Mouse (Mus musculus): ENCODE results near the gene B230217C12Rik.

B230217C12Rik gene

DNA sequence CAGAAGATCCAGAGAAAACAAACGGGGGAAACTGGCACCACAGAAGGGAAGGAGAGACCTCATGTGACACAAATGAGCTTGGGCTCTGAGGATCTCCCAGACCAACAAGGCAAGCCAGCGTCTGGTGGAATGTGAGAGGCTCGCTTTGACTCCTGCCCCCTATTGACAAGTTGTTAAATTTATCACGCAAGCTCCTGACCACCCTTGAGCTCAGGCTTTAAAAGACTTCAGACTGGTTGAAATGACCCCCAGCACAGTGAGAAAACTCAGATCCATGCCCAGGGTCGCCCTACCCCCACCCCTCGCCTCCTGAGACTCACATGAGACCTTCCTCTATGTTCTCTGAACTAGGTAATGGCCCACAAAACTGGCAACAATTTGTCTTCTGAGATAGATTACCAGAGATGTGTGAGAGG, at the start of gene B230217C12Rik:
B230217C12Rik (plus strand) TSS at position 242 of the 416 bp plus-strand sequence.
- no peak for DNase-seq

DNA sequence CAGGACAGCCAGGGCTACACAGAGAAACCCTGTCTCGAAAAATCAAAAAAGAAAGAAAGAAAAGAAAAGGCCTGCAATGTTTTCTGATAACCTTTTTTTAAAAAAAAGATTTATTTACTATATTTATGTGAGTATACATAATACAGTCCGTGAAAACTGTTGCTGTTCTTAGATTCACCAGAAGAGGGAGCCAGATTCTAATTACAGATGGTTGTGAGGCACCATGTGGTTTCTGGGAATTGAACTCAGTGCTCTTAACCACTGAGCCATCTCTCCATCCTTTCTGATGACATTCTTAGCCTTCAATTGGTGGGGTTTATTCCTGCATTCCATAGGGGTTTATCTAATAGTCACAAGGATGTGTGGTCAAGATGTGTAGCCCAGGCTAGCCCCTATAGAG, 47.4 kb upstream of the B230217C12Rik start:
- DNase-seq: no peak

- DNase-seq: peak; percentile 73
These were observed 43.7 kb upstream of the B230217C12Rik start for GRCm38 (mm10) chr11:97796910-97797309.

- DNase-seq: no peak
These were observed 43.1 kb upstream of the B230217C12Rik start for GRCm38 (mm10) chr11:97797369-97798082.

DNA sequence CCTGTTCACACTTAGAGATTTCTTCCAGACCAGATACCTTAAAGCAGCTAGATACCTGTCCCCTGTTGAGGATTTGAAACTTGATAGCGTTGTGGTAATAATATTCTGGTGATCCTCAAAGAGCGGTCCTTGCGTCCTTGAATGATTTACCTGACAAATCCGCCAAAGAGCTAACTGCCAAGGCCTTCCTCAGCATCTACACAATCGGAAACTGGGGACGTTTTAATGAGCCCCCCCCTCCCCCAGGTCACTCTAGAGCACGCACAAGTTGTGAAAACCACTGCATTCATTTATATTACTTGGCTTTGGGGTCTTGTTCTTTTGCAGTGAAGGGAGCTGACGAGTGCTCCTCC, 42.5 kb upstream of the B230217C12Rik start:
- no peak for DNase-seq

DNA sequence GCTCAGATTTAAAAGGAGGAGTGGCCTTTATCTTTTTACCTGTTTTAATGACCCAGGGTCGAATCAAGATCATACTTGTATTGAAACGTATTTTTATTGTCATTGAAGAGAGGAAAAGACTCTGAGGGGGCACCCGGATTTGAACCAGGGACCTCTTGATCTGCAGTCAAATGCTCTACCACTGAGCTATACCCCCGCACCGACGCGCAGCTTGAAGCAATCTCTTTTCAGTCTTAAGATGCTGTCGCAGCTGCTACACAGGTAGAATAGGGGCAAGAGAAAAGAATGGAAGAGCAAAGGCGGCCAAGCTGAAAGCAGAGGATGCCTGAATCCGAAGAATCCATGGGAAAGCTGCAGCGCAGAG, 41.8 kb upstream of the B230217C12Rik start, which contains the start of gene Lasp1:
Lasp1 (plus strand) TSS at position 219 of the 364 bp plus-strand sequence.
- peak; percentile 91 for DNase-seq

DNA sequence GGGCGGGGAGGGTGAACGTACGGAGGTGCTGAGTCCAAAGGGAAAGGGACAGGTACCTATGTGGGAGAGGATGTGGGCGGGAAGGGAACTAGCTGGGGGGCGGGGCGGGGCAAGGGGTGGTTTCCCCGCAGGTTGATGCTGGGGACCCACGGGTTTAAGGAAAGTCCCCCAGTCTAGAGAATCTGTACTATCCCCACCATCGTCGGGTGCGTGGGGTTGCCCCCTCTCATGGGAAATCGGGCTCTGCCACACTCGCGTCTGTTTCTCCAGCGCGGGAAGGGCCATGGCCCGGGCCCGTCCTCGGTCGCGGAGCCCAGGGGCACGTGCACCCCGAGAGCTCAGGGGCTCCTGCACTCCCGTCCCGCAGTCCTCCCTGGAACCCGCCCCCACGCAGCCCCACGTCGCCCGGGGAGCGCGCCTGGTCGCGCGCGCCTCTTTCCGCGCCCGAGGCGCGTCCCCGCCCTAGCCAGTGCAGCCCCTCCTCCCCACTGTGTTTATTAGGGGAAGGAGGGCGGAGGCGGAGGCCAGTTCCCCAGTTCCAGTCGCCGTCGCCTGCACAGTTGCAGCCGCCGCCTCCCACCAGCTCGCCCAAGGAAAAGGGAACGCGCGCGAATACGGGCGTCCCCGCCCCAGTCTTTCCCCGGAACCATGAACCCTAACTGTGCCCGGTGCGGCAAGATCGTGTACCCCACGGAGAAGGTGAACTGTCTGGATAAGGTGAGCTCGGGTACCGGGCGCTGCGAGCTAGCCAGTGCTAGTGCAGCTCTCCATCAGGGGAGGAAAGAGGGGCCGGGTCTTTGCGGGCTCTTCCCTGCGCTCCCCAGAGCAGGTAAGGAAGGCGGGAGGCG, 41.2 kb upstream of the B230217C12Rik start:
- peak; percentile 89 for DNase-seq

DNA sequence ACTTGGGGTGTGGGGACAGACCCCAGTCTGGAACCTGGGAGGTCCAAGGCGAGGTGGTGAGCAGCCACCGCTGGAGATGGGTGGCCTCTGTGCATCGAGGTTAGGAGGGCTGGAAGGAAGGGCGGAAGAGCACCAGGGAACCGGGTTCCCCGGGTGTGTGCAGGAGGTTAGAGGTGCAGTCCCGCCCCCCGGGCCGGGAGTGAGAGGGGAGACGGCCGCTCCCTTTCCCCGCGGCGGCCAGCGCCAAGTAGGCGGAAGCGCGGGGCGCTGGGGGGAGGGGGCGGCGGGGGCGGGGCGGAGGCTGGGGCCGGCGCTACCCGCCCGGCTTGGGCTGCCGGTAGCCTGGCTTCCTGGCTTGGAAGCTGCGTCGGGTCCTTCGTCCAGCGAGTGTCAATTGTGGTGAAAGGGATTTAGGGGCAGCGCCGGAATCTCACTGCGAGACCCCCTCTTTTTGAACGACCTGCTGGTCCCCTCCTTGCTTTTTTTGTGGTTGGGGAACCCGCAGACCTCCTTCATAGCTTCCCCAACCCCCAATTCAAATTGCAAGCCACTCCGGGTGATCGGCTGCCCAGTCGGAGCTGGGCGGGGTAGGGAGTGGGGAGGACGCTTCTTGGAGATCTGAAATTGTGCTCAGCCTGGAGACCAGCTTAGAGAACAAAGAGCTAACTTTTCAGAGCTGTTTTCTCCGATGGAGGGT, 40.4 kb upstream of the B230217C12Rik start:
- DNase-seq: peak; percentile 84

- peak; percentile 75 for DNase-seq
These were observed 39.7 kb upstream of the B230217C12Rik start for GRCm38 (mm10) chr11:97800691-97801408.

DNA sequence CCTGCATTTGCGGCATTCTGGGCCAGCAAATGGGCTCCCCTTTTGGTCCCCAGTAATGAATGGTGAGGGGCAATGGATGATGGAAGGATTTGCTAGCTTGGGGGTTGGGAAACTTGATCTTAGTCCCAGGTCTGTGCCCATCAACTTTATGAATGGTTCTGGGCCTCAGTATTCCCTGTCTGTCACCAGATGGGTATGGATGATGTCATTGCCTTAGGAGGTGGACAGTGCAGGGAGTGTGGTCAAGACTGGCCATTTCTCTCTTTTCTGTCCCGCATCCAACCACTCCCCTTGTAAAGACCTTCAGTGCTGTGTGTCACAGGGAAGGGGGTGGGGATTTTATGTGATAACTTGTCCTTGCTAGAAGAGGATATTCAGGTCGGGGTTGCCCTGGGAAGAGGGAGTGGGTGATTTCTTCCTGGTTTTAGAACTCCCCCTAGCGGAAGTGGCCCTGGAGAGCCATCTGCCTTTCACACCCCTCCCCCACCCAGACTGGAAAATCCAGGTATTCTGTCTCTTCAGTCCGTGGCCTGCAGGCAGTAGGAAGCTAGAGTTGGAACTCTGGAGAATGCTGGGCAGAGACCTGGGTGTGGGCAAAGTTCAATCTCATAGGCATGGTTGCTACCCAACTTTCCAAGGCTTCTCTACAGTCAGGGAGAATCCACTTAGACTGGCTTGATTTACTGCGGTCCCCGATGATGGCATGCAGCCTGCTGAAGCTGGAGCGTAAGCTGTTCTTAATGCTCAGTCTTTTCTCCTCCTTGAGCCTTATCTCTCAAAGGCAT, 39.0 kb upstream of the B230217C12Rik start:
- peak; percentile 68 for DNase-seq

DNA sequence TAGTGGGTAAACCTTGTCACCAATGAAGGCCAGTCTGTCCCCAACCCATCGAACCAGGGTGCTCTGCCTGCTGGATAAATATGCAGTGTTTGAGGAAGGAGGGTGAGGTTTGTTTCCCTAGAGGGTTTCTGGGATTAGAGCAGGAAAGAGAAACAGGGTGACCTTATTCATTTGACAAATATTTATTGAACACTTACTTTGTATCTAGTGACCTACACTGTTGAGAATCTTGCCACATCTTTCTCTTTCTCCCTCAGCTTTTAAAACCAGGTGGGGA, 38.4 kb upstream of the B230217C12Rik start:
- DNase-seq: no peak

DNA sequence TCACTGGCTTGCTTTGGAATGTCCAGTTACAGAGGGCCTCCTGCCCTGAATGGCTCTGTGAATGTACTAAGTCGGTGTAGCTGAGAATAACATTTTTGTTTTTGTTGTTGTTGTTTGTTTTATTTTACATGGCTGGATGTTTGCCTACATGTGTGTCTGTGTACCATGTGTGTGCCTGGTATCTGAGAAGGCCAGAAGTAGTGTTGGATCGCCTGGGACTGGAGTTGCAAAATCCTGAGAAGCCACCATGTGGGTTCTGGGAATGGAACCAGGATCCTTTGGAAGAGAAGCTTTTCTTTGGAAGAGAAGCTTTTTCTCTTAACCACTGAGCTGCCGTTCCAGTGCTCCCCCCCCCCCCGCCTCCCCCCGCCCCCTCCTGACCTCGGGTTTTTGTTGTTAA, 38.1 kb upstream of the B230217C12Rik start:
- no peak for DNase-seq

- DNase-seq: no peak
These were observed 36.7 kb upstream of the B230217C12Rik start for GRCm38 (mm10) chr11:97803847-97804246.

DNA sequence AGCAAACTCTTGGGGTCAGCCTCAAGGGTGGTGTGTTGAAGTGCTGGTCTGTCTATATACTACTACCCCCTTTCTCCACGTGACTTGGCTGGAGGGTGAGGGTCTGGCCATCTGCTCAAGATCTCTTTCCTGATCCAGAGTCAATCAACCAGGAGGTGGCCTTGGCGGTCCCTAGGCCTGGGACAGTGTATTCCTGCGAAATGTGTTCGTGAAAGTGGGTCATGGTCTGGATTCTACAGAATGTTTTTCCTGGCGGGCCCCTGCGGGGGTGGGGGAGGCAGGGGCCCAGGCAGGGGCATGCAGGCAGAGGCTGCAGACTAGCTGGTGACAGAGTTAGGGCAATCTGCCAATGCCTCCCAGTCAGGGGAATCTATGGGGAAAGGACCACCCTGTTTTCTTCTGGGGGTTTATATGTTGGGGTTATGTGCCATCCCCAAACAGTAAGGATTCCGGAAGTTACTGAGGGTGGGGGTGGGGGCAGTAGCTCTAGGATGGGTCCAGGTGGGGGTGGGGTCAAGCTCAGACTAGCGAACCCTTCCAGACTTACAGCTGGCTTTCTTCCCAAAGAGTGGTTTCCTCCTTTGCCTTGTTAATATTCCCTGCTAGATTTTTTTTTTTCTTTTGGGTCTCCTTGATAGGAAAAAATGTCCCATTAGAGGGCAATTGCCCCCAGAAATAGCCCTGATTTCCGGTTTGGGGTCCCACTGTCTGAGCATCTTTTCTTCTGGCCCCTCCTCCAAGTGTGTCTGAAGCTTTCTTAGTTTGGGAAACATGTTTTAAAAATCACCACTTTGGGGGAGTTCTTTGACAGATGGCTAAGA, 35.5 kb upstream of the B230217C12Rik start:
- DNase-seq: peak; percentile 48

DNA sequence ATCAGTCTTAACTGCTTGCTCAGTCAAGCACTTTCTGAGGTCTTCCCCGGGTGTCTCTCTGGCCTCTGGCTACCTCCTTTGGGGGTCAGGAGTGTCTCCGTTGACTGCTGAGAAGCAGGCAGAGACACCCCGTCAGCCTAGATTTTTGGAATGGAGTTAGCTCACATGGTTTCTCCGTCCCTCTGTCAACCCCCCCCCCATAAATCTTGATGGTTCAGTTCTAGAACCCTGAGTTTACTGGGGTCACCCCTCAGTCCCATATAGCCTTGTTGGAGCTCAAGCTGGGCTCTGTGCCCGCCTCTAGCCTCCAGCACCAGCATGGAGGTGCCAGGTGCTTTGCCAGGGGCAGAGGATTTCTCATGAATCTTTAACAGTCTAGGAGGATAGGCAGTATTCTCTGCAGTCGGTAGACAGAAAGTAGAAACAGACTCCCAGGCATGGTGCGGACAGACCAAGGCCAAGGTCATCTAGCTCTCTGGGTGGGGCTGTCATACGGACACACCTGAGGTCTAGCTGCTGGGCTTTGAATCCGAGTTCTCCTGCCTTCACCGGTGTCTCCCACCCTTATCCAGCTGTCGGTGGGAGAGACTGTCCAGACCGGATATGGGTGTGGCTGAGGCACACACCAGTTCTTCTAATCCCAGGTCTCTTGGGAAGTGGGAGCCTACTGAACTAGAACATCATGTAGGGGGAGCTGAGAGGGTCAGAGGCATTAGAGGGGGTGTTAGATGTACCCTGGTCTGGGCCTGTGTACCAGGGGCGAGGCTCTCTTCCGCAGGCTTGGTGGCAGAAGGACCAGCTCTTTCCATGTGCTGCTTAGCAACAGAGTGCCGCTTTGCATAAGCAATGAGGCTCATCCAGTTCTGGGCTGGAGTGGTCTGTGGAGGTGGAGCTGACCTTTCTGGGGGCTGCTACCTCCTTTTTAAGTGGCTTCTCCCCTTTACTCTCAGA, 34.6 kb upstream of the B230217C12Rik start:
- peak; percentile 50 for DNase-seq

DNA sequence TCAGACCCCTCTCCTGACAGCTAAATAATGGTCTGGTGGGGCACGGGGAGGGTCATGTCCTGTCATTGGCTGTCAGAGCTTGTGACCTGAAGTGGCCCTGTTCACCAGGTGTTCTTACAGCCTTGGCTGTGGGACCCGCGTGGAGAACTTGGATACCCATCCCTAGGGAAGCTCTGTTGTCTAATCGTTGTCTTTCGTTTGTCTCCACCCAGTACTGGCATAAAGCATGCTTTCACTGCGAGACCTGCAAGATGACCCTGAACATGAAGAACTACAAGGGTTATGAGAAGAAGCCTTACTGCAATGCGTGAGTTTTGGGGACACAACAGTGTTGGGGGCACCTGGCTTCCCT, 34.0 kb upstream of the B230217C12Rik start:
- no peak for DNase-seq

DNA sequence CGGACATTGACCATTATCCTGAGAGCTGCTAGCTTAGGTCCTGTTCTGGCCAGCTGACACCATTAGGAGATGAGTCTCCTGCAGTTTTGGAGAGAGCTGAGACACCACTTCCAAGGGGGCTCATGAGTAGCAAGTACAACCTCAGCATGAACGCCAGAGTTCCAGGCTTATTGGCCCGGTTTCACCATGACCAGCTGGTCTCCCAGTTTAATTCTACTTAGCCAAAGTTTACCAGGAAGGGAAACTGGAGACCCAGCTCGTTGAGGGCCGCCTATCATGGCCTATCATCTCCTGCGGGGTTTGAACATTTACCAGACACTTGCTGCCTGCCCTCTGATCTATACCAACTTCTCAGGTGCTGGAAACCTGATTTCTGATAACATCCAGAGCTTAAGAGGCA, 33.0 kb upstream of the B230217C12Rik start:
- peak; percentile 58 for DNase-seq

- no peak for DNase-seq
These were observed 32.5 kb upstream of the B230217C12Rik start for GRCm38 (mm10) chr11:97808093-97808492.

DNA sequence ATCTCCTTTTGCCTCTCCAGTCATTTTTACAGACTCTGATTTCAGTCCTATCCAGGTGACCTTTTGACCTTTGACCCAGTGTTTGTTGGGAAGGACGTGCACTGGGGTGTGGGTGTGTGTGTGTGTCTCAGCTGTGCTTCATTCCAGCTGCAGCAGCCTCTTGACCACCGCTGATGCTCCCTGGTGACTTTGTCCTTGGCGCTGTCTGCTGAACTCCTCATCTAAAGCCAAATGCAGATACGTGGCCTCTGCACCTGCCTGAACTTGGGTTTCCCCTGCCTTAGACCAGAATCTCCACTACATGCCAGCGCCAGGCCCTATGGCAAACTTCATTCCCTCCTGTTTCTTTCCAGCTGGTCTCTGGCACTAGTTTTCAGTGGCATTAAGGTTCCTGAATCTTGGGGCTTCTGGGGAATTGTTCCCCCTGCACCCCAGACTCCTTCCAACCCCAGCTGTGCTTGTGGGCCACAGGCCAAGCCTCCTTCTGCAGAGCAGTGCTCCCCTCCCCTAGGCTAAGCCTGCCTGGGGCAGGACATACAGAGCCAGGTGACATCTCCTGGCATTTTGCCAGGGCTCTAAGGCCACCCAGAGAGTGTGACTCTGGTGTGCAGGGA, 31.9 kb upstream of the B230217C12Rik start:
- DNase-seq: peak; percentile 47

All from kidney, adult 18-20 months (tissue).